ENCODE assay signal across 8 mouse cellular contexts in genomic region chr3:95105121-95105520, GRCm38 (mm10). TPM values are rescaled to one million over a fixed set of nuclear protein-coding genes. Genes with fewer than 3 reads are reported as not detected.
DNase-seq lines count a peak whose midpoint lies in the region; ATAC-seq and TF ChIP-seq lines count a peak whose summit lies in the region.

No protein-coding gene starts in this region.

- no peaks in the 10 kb centered on the region for H3K9me3 ChIP-seq in kidney, postnatal 0 days (replicated peaks; ENCODE audit: low read length)
- no peaks in the 10 kb centered on the region for H3K9me3 ChIP-seq in hindbrain, embryonic 11.5 days (ENCODE audit: control insufficient read depth, low read length)

- H3K4me1 ChIP-seq in kidney, postnatal 0 days (replicated peaks; ENCODE audit: insufficient read depth, low read length) = 0 out of 2 replicates have a peak, but pooled peaks cover 5% of the 10 kb centered on the region
- H3K4me1 ChIP-seq in bone marrow macrophage, adult 2 months (ENCODE audit: control insufficient read depth, insufficient read depth, low read length) = peaks cover 9% of the 10 kb centered on the region
- no peaks in the 10 kb centered on the region for H3K4me1 ChIP-seq in hindbrain, embryonic 11.5 days (replicated peaks; ENCODE audit: control insufficient read depth, insufficient read depth, low read length)

- peak overlapping the region; percentile 73; the same call in 1 of the 2 replicates for H3K9ac ChIP-seq in kidney, postnatal 0 days (ENCODE audit: low read depth, low read length)
- no peak overlapping the region for H3K9ac ChIP-seq in hindbrain, embryonic 11.5 days (ENCODE audit: low read depth, low read length)

- H3K36me3 ChIP-seq in kidney, postnatal 0 days (ENCODE audit: insufficient read depth, low read length) = no peaks in the 10 kb centered on the region
- no peaks in the 10 kb centered on the region for H3K36me3 ChIP-seq in hindbrain, embryonic 11.5 days (ENCODE audit: control insufficient read depth, insufficient read depth, low read length)
- 0 out of 2 replicates have a peak, but pooled peaks cover 6% of the 10 kb centered on the region for H3K36me3 ChIP-seq in macrophage (ENCODE audit: inconsistent target)

- H3K4me3 ChIP-seq in kidney, postnatal 0 days (replicated peaks; ENCODE audit: low read depth, low read length) = peak overlapping the region; percentile 73
- peak overlapping the region; percentile 79 for H3K4me3 ChIP-seq in bone marrow macrophage, adult 2 months (ENCODE audit: insufficient read depth, low read length)
- H3K4me3 ChIP-seq in hindbrain, embryonic 11.5 days (ENCODE audit: low read depth, low read length) = peak overlapping the region; percentile 94; the same call in 1 of the 2 replicates
- H3K4me3 ChIP-seq in macrophage (ENCODE audit: inconsistent target) = peak overlapping the region; percentile 98

- no peak for ATAC-seq in kidney, postnatal 0 days (replicated peaks; ENCODE audit: low FRiP score, low read depth)
- ATAC-seq in hindbrain, embryonic 11.5 days (ENCODE audit: low FRiP score) = no peak

- peaks cover 66% of the 10 kb centered on the region for H3K79me2 ChIP-seq in macrophage (ENCODE audit: inconsistent target)

- peak overlapping the region; percentile 69 for H3K4me2 ChIP-seq in kidney, postnatal 0 days (ENCODE audit: low read length)
- H3K4me2 ChIP-seq in hindbrain, embryonic 11.5 days (replicated peaks; ENCODE audit: low read depth, low read length) = peak overlapping the region; percentile 46

- 48% methylated on average over 4 of the region's 4 CpGs for WGBS in kidney, postnatal 0 days
- WGBS in hindbrain, embryonic 11.5 days = 83% methylated on average over 4 of the region's 4 CpGs
- 3% methylated on average over 4 of the region's 4 CpGs for WGBS in macrophage (ENCODE audit: missing documents)

- no peak for TF ChIP-seq POLR2A in bone marrow macrophage, adult 2 months (IDR thresholded peaks at IDR 0.05; ENCODE audit: borderline replicate concordance, low read depth, low read length)

- no peak for DNase-seq in kidney, postnatal 0 days (ENCODE audit: low spot score)
- no peak for DNase-seq in kidney, adult 9 months
- no peak for DNase-seq in hindbrain, embryonic 11.5 days (ENCODE audit: low spot score)
- no peak for DNase-seq in adrenal gland, adult (ENCODE audit: inconsistent age in 2 of 2, low spot score in 1 of 2)
- DNase-seq in cerebellum, postnatal 10 days = no peak
- no peak for DNase-seq in kidney, postnatal 14 days

- H3K27ac ChIP-seq in kidney, postnatal 0 days = no peak overlapping the region
- H3K27ac ChIP-seq in bone marrow macrophage, adult 2 months (ENCODE audit: insufficient read depth, low read depth, low read length) = peak overlapping the region; percentile 51; the same call in 1 of the 2 replicates
- no peak overlapping the region for H3K27ac ChIP-seq in hindbrain, embryonic 11.5 days (ENCODE audit: low read depth, low read length)
- H3K27ac ChIP-seq in macrophage = peak overlapping the region; percentile 83

- H3K27me3 ChIP-seq in kidney, postnatal 0 days (ENCODE audit: insufficient read depth, low read length) = no peaks in the 10 kb centered on the region
- no peaks in the 10 kb centered on the region for H3K27me3 ChIP-seq in hindbrain, embryonic 11.5 days (ENCODE audit: control insufficient read depth, insufficient read depth, low read length)

- no peak for TF ChIP-seq CTCF in kidney, postnatal 0 days (IDR thresholded peaks at IDR 0.05; ENCODE audit: low read depth)
- no peak for TF ChIP-seq CTCF in bone marrow macrophage, adult 2 months (IDR thresholded peaks at IDR 0.05; ENCODE audit: low read depth, low read length)

RNA-seq across cellular contexts. Expression of gene Pip5k1a, which starts 1.6 kb away (rescaled TPM):
- polyA plus RNA-seq in kidney, postnatal 0 days (2015; fragmentation: Nextera tagmentation; extraction: Ambion mirVana) = 17.8 and 19.8 TPM in 2 replicates
- 23.4 and 27.8 TPM in 2 replicates for polyA plus RNA-seq in bone marrow macrophage, adult 2 months (2012; ENCODE audit: insufficient read depth, insufficient read length, missing spikeins)
- polyA plus RNA-seq in hindbrain, embryonic 11.5 days (2014; fragmentation: Nextera tagmentation; extraction: Ambion mirVana) = 14.1 and 15.0 TPM in 2 replicates
- total RNA-seq in macrophage (2018; cell fraction: chromatin; rRNA removed) = 100 to 1,000 TPM in 13 of 26 experiments, 10 to 100 TPM in 13; 70.1 to 292 (median 100) TPM
- 10 to 100 TPM; 20.6 to 67.6 (median 24.4) TPM for total RNA-seq in macrophage (2018; cell fraction: cytosol; rRNA removed)
- 100 to 1,000 TPM in 2 of 26 experiments, 10 to 100 TPM in 24; 34.2 to 132 (median 54.4) TPM for total RNA-seq in macrophage (2018; cell fraction: nucleus; rRNA removed)
- 16.2 to 19.1 TPM (median 17.0 TPM) in 3 replicates for polyA plus RNA-seq in macrophage (2018)

RNA-seq across cellular contexts. Expression of gene Vps72, which starts 5.7 kb away (rescaled TPM):
- polyA plus RNA-seq in kidney, postnatal 0 days (2015; fragmentation: Nextera tagmentation; extraction: Ambion mirVana) = 116 and 120 TPM in 2 replicates
- polyA plus RNA-seq in bone marrow macrophage, adult 2 months (2012; ENCODE audit: insufficient read depth, insufficient read length, missing spikeins) = 54.8 and 57.4 TPM in 2 replicates
- 232 and 236 TPM in 2 replicates for polyA plus RNA-seq in hindbrain, embryonic 11.5 days (2014; fragmentation: Nextera tagmentation; extraction: Ambion mirVana)
- 100 to 1,000 TPM in 1 of 26 experiments, 10 to 100 TPM in 25; 32.5 to 112 (median 50.1) TPM for total RNA-seq in macrophage (2018; cell fraction: chromatin; rRNA removed)
- 10 to 100 TPM; 31.2 to 55.0 (median 47.8) TPM for total RNA-seq in macrophage (2018; cell fraction: cytosol; rRNA removed)
- 10 to 100 TPM; 24.9 to 59.2 (median 37.7) TPM for total RNA-seq in macrophage (2018; cell fraction: nucleus; rRNA removed)
- 43.0 to 54.7 TPM (median 43.9 TPM) in 3 replicates for polyA plus RNA-seq in macrophage (2018)

RNA-seq across cellular contexts. Expression of gene Tmod4, which starts 19.2 kb away (rescaled TPM):
- 0.69 and 0.83 TPM in 2 replicates for polyA plus RNA-seq in kidney, postnatal 0 days (2015; fragmentation: Nextera tagmentation; extraction: Ambion mirVana)
- polyA plus RNA-seq in bone marrow macrophage, adult 2 months (2012; ENCODE audit: insufficient read depth, insufficient read length, missing spikeins) = 0.60 TPM in 1 of 2 replicates, not detected in the other
- polyA plus RNA-seq in hindbrain, embryonic 11.5 days (2014; fragmentation: Nextera tagmentation; extraction: Ambion mirVana) = 0.68 and 1.1 TPM in 2 replicates
- total RNA-seq in macrophage (2018; cell fraction: chromatin; rRNA removed) = 1 to 10 TPM in 8 of 26 experiments, under 1 TPM in 5, not detected in 13; 0.66 to 2.5 (median 1.2) TPM
- under 1 TPM in 1 of 26 experiments, not detected in 25; 0.28 TPM for total RNA-seq in macrophage (2018; cell fraction: cytosol; rRNA removed)
- total RNA-seq in macrophage (2018; cell fraction: nucleus; rRNA removed) = 1 to 10 TPM in 6 of 26 experiments, under 1 TPM in 3, not detected in 17; 0.48 to 1.9 (median 1.1) TPM
- polyA plus RNA-seq in macrophage (2018) = not detected in 3 replicates

RNA-seq across cellular contexts. Expression of gene Scnm1, which starts 28.7 kb away (rescaled TPM):
- 63.0 and 63.5 TPM in 2 replicates for polyA plus RNA-seq in kidney, postnatal 0 days (2015; fragmentation: Nextera tagmentation; extraction: Ambion mirVana)
- polyA plus RNA-seq in bone marrow macrophage, adult 2 months (2012; ENCODE audit: insufficient read depth, insufficient read length, missing spikeins) = 88.6 and 112 TPM in 2 replicates
- polyA plus RNA-seq in hindbrain, embryonic 11.5 days (2014; fragmentation: Nextera tagmentation; extraction: Ambion mirVana) = 83.2 and 84.9 TPM in 2 replicates
- total RNA-seq in macrophage (2018; cell fraction: chromatin; rRNA removed) = 100 to 1,000 TPM in 2 of 26 experiments, 10 to 100 TPM in 24; 25.3 to 107 (median 69.8) TPM
- total RNA-seq in macrophage (2018; cell fraction: cytosol; rRNA removed) = 10 to 100 TPM; 16.7 to 49.0 (median 36.7) TPM
- total RNA-seq in macrophage (2018; cell fraction: nucleus; rRNA removed) = 100 to 1,000 TPM in 2 of 26 experiments, 10 to 100 TPM in 24; 33.6 to 120 (median 51.4) TPM
- polyA plus RNA-seq in macrophage (2018) = 24.9 to 62.9 TPM (median 34.6 TPM) in 3 replicates

RNA-seq across cellular contexts. Expression of gene Lysmd1, which starts 28.8 kb away (rescaled TPM):
- 14.4 and 15.2 TPM in 2 replicates for polyA plus RNA-seq in kidney, postnatal 0 days (2015; fragmentation: Nextera tagmentation; extraction: Ambion mirVana)
- 5.6 and 6.0 TPM in 2 replicates for polyA plus RNA-seq in bone marrow macrophage, adult 2 months (2012; ENCODE audit: insufficient read depth, insufficient read length, missing spikeins)
- 12.5 and 19.3 TPM in 2 replicates for polyA plus RNA-seq in hindbrain, embryonic 11.5 days (2014; fragmentation: Nextera tagmentation; extraction: Ambion mirVana)
- 1 to 10 TPM in 18 of 26 experiments, under 1 TPM in 5, not detected in 3; 0.29 to 8.3 (median 2.8) TPM for total RNA-seq in macrophage (2018; cell fraction: chromatin; rRNA removed)
- 1 to 10 TPM; 1.3 to 8.3 (median 6.0) TPM for total RNA-seq in macrophage (2018; cell fraction: cytosol; rRNA removed)
- total RNA-seq in macrophage (2018; cell fraction: nucleus; rRNA removed) = 10 to 100 TPM in 4 of 26 experiments, 1 to 10 TPM in 21, under 1 TPM in 1; 0.76 to 12.4 (median 4.7) TPM
- polyA plus RNA-seq in macrophage (2018) = 3.6 to 5.0 TPM (median 5.0 TPM) in 3 replicates

Comparison
In these comparisons a context has a peak if more than half of its experiments do, and no peak if none do; other contexts are left out.
1. H3K27ac ChIP-seq: peak in bone marrow macrophage, adult 2 months (single experiment) and macrophage (single experiment); none in kidney, postnatal 0 days (single experiment) and hindbrain, embryonic 11.5 days (single experiment).
2. Peak in every context shown above with its lines, with median percentiles within 50 percentile points of each other: H3K4me3 ChIP-seq.